Mouse (Mus musculus) embryonic facial prominence, embryonic 13.5 days (tissue): Measurements from ENCODE around the gene 4930402H24Rik. TPM values are rescaled to one million over a fixed set of nuclear protein-coding genes. Genes with fewer than 3 reads are reported as not detected.

Source experiments
- ATAC-seq: fragments of 200-750 bp; cut with Nextera tagmentation; 2 replicates; pipeline ENCODE4 v1.8.0; 2017; ENCODE audit warnings: low read depth; ENCODE audit not compliant: insufficient number of reproducible peaks, insufficient read depth, low FRiP score, low TSS enrichment
- H3K27ac ChIP-seq: fragments of 300-500 bp; sonication (generic); 2 replicates; pipeline ENCODE4 v1.5.1; 2015; ENCODE audit warnings: moderate library complexity, mild to moderate bottlenecking, inconsistent platforms
- H3K27me3 ChIP-seq: fragments of 300-500 bp; sonication (generic); 2 replicates; pipeline ENCODE4 v1.6.1; 2015; ENCODE audit warnings: mild to moderate bottlenecking, inconsistent platforms
- H3K36me3 ChIP-seq: fragments of 300-500 bp; sonication (generic); 2 replicates; pipeline ENCODE4 v1.6.1; 2015; ENCODE audit warnings: mild to moderate bottlenecking, inconsistent platforms
- H3K4me1 ChIP-seq: fragments of 300-500 bp; sonication (generic); 2 replicates; pipeline ENCODE4 v1.6.1; 2015; ENCODE audit warnings: inconsistent platforms
- H3K4me2 ChIP-seq: fragments of 300-500 bp; sonication (generic); 2 replicates; pipeline ENCODE4 v1.6.1; 2015; ENCODE audit warnings: moderate library complexity, mild to moderate bottlenecking, inconsistent platforms
- H3K4me3 ChIP-seq: fragments of 300-500 bp; sonication (generic); 2 replicates; pipeline ENCODE4 v1.5.1; 2015; ENCODE audit warnings: mild to moderate bottlenecking, inconsistent platforms
- H3K9ac ChIP-seq: fragments of 300-500 bp; sonication (generic); 2 replicates; pipeline ENCODE4 v1.6.1; 2015; ENCODE audit warnings: mild to moderate bottlenecking, inconsistent platforms
- H3K9me3 ChIP-seq: fragments of 300-500 bp; sonication (generic); 2 replicates; pipeline ENCODE4 v1.6.1; 2016; ENCODE audit warnings: inconsistent platforms
- WGBS: fragments of 180-500 bp; shearing (Covaris S2); methylation state at CpG from one replicate; pipeline ENCODE4 v1.1.7; 2015; ENCODE audit warnings: mixed read lengths; 5-methylcytosine and 5-hydroxymethylcytosine counted together
- polyA plus RNA-seq: library from polyadenylated mRNA; unstranded; fragments of >200 nt; fragmentation: Nextera tagmentation; extraction: Ambion mirVana; gene quantifications from 2 replicates; pipeline ENCODE4 v1.2.1, GENCODE M21; 2015

Gene 4930402H24Rik
- polyA plus RNA-seq, 1 experiment from 2014 or later: 43.2 TPM

DNA sequence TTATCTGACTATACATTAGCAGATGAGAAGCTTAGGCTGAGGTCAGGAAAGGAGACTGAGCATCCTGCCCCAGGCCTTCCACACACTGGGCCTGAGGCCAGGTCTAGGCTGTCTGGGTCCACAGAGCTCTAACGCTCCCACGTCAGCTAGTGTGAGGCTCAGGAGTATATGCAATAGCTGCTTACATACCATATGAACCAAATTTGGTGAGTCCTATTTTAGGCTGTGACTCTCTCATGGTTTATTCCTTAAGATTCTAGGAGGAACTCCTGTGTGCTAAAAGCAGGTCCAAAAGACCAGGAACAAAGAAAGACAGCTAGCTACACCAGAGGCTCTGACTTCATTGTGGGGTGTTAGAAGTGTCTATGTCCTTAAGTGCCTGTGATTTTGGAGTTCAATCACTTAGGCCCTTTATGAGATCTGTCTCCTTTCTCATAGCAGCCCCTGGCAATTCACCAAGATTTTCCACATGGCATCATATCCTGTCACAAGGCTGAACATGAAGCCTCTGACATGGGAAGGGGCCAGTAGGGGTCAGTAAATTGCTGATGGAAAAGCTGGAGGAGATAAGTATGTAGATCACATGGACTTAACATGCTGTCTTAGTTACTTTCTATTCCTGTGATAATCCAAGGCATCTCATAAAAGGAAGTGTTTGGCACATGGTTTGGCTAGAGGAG is 177.2 kb downstream of the 4930402H24Rik start:
- H3K36me3 ChIP-seq: peaks cover 92% of the 10 kb centered on the region
- no peak overlapping the region for H3K9ac ChIP-seq
- no peaks in the 10 kb centered on the region for H3K4me1 ChIP-seq
- no peak overlapping the region for H3K27ac ChIP-seq
- no peak overlapping the region for H3K4me2 ChIP-seq
- no peak for ATAC-seq
- H3K4me3 ChIP-seq: no peak overlapping the region
- 94% methylated on average over 2 of the region's 2 CpGs for WGBS
- H3K9me3 ChIP-seq: no peaks in the 10 kb centered on the region
- H3K27me3 ChIP-seq: no peaks in the 10 kb centered on the region

DNA sequence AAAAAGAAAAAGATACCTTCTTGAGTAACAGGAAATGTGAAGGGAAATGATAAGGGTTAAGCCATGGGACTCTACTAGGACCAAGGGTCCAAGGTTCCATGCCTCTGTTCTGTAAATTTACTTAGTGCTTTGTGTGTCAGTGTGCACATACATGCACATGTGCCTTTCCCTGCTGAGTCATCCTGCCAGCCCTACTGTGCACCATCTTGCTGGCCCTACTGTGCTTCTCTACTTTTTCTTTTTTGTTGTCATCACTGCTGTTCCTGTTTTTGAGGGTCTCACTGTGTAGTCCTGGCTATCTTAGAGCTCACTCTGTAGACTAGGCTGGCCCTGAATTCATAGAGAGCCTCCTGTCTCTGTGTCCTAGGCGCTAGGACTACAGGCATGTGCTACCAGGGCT is 178.5 kb downstream of the 4930402H24Rik start:
- H3K9me3 ChIP-seq: no peaks in the 10 kb centered on the region
- ATAC-seq: no peak
- no peaks in the 10 kb centered on the region for H3K27me3 ChIP-seq
- WGBS: 83% methylated on average over 1 of the region's 1 CpGs
- H3K4me2 ChIP-seq: no peak overlapping the region
- no peak overlapping the region for H3K9ac ChIP-seq
- no peak overlapping the region for H3K4me3 ChIP-seq
- peaks cover 98% of the 10 kb centered on the region for H3K36me3 ChIP-seq
- no peaks in the 10 kb centered on the region for H3K4me1 ChIP-seq
- H3K27ac ChIP-seq: no peak overlapping the region

DNA sequence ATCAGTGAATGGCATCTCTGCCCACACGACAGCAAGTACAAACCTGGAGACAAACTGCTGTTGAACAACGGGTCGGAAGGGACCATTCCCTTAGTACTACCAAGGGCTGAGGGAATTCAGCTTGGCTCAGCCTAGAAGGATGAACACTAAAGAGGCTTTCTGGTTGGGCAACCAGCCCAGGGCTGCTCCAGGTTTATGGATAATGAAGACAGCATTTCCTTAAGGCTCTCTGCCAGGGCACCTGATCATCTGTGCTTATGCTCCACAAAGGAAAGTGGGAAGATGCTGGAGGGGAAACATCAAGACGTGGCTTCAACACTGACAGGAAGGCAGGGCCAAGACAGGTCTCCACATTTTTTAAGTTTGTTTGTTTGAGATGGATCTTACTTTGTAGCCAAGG is 181.8 kb downstream of the 4930402H24Rik start:
- H3K4me1 ChIP-seq: no peaks in the 10 kb centered on the region
- H3K9me3 ChIP-seq: no peaks in the 10 kb centered on the region
- no peak overlapping the region for H3K4me3 ChIP-seq
- no peak for ATAC-seq
- H3K27me3 ChIP-seq: no peaks in the 10 kb centered on the region
- no peak overlapping the region for H3K9ac ChIP-seq
- peaks cover 92% of the 10 kb centered on the region for H3K36me3 ChIP-seq
- H3K27ac ChIP-seq: no peak overlapping the region
- 80% methylated on average over 4 of the region's 4 CpGs for WGBS
- H3K4me2 ChIP-seq: no peak overlapping the region

DNA sequence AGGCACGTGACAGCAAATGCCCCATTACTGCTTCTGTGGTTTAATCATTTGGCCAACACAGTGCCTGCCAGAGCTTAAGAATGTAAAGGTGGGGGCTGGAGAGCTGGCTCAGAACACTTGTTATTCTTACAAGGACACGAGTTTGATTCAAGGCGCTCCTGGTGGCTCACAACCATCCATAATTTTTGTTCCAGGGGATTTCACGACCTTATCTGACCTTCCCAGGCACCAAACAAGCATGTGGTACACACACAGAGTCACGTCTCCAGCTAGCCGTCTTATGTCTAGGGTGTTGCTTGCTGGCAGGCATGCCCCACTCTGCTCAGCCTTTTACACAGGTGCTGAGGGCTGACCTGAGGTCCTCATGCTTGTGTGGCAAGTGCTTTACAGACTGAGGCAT is 188.3 kb downstream of the 4930402H24Rik start:
- H3K4me1 ChIP-seq: no peaks in the 10 kb centered on the region
- H3K4me2 ChIP-seq: no peak overlapping the region
- H3K27ac ChIP-seq: no peak overlapping the region
- H3K36me3 ChIP-seq: peaks cover 76% of the 10 kb centered on the region
- no peak overlapping the region for H3K4me3 ChIP-seq
- 69% methylated on average over 6 of the region's 6 CpGs for WGBS
- no peaks in the 10 kb centered on the region for H3K27me3 ChIP-seq
- no peaks in the 10 kb centered on the region for H3K9me3 ChIP-seq
- no peak overlapping the region for H3K9ac ChIP-seq
- no peak for ATAC-seq

DNA sequence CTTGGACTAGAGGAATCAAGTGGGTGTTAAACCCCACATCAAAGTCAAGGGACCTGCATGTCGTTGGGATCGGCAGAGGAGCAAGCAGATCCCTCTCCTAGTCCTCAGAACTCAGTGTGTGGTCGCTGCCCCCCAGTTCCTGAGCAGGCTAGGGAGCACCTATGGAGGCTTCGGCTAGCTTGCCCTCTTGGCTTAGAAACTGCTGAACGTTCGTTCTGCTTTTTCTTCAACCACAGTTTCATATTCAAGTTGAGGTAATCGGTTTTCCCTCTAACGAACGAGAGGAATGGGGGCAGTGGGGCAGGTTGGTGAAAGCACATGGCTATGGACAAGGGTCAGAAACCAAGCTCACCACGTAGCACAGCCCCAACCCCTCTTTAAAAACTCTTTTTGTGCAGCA is 199.1 kb downstream of the 4930402H24Rik start:
- Histone ChIP-seq H3K4me3 (no peak overlapping the region), H3K27me3 (no peaks in the 10 kb centered on the region), H3K9ac (no peak overlapping the region), H3K27ac (no peak overlapping the region), H3K9me3 (no peaks in the 10 kb centered on the region), H3K4me2 (no peak overlapping the region), H3K4me1 (peaks cover 8% of the 10 kb centered on the region), H3K36me3 (peaks cover 47% of the 10 kb centered on the region)
- 65% methylated on average over 10 of the region's 10 CpGs for WGBS
- ATAC-seq: no peak

DNA sequence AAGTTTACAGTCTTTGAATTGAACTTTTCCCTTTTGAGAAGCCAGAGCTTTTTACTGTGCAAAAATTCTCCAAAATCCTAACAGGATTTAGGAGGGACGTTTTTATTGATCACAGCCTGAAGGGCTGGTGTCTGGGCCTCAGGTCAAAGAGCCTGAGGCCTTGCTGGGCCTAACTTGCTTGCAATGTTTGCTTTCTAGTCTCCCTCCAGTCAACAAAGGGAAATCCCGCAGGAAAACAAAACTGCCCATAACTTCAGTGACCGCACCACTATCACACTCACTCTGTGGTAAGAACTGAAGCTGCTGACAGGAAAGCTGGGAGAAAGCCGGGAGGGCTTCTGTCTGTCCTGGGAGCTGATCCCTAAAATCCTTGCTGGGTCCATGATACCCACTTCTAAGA is 199.6 kb downstream of the 4930402H24Rik start:
- no peaks in the 10 kb centered on the region for H3K9me3 ChIP-seq
- H3K36me3 ChIP-seq: peaks cover 42% of the 10 kb centered on the region
- H3K4me3 ChIP-seq: no peak overlapping the region
- no peak overlapping the region for H3K4me2 ChIP-seq
- peaks cover 12% of the 10 kb centered on the region for H3K4me1 ChIP-seq
- no peak overlapping the region for H3K27ac ChIP-seq
- no peak for ATAC-seq
- H3K9ac ChIP-seq: no peak overlapping the region
- no peaks in the 10 kb centered on the region for H3K27me3 ChIP-seq
- WGBS: 74% methylated on average over 4 of the region's 4 CpGs

DNA sequence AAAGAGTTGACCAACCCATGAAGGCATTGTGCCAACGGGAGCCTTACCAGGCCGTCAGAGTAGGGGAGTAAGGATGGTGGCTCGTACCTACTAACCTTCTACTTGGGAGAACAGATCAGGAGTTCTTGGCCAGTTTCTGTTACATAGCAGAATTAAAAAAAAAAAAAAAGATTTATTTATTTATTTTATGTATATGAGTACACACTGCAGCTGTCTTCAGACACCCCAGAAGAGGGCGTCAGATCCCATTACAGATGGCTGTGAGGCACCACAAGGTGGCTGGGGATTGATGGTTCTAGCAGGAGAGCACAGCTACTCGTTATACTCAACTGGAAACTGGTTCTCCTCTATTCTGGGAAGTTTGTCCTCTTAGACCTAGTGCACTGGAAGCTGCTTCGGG is 201.0 kb downstream of the 4930402H24Rik start:
- H3K9me3 ChIP-seq: no peaks in the 10 kb centered on the region
- no peak overlapping the region for H3K4me2 ChIP-seq
- no peak for ATAC-seq
- no peaks in the 10 kb centered on the region for H3K27me3 ChIP-seq
- no peak overlapping the region for H3K4me3 ChIP-seq
- H3K9ac ChIP-seq: no peak overlapping the region
- H3K27ac ChIP-seq: no peak overlapping the region
- H3K4me1 ChIP-seq: peaks cover 12% of the 10 kb centered on the region
- WGBS: 70% methylated on average over 6 of the region's 6 CpGs
- peaks cover 28% of the 10 kb centered on the region for H3K36me3 ChIP-seq

DNA sequence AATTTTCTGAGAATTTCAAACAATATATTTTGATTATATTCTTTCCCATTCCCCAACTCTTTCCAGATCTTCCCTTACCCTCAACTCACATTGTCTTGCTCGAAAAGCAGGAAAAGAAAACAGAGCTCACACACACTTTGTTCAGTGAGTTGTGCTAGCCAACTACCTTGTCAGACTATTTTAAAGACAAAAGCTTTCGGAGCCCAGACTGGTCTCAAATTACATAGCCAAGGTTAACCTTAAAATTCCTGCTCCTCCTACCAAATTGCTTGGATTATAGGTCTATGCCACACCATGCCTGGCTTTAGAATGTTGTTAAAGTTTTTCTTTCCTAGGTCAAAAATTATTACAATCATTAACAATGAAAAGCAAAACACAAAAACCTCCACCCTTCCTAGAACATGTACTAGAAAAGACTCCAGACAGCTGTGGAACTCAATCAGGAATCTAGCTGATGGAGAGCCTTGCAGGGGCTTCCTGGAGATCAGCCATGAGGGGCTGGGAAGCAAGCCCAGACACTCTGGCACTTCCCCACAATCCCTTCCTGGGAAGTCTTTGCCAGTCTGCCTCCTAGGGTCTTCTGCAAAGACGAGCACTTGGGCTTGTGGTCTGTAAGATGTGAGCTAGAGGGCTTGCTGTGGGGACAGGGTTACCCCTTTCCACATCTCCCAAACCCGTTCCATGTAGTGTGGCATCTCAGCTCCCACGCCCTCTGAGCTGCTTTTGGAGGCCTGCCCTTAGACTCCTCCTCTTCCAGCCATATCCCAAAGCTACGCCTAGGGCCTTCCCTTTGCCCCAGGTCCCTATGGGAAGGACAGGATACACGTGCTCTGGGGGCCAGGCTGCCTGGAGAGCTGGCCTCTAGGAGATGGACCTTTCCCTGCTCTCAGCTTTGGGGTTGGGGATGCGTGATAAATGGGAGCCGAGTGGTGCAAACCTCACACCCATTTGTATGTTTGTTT is 201.9 kb downstream of the 4930402H24Rik start:
- Histone ChIP-seq H3K4me2 (no peak overlapping the region), H3K4me1 (peaks cover 12% of the 10 kb centered on the region), H3K27ac (peak overlapping the region; percentile 69), H3K27me3 (peaks cover 6% of the 10 kb centered on the region; the same call in 1 of the 2 replicates), H3K36me3 (peaks cover 20% of the 10 kb centered on the region), H3K9ac (no peak overlapping the region), H3K4me3 (no peak overlapping the region), H3K9me3 (no peaks in the 10 kb centered on the region)
- ATAC-seq: 0 out of 2 replicates have a peak, but pooled peaks have one; percentile 20
- WGBS: 53% methylated on average over 9 of the region's 9 CpGs

DNA sequence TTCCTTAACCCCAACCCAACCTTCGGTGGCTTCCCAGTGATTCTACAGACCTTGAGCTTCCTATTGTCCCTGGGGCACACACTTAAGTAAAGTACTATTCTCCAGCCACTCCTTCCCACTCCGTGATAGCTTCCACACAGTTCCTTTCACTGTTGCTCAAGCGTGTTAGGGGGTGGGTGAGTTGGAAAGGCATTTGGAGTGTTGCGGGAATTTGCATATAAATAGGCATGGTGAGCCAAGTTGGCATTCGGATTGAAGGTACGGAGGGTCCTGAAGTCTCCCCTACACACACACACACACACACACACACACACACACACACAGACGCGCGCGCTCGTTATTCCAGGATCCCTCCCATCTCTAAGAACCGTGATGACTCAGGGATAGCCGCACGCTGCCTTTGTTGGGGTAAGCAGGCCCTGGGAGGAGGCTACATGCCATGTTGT is 208.4 kb downstream of the 4930402H24Rik start:
- H3K9me3 ChIP-seq: no peaks in the 10 kb centered on the region
- ATAC-seq: no peak
- peak overlapping the region; percentile 63 for H3K4me3 ChIP-seq
- peaks cover 13% of the 10 kb centered on the region for H3K4me1 ChIP-seq
- peak overlapping the region; percentile 75 for H3K9ac ChIP-seq
- 2% methylated on average over 14 of the region's 14 CpGs for WGBS
- H3K36me3 ChIP-seq: no peaks in the 10 kb centered on the region
- H3K27ac ChIP-seq: no peak overlapping the region
- peak overlapping the region; percentile 96 for H3K4me2 ChIP-seq
- peaks cover 48% of the 10 kb centered on the region for H3K27me3 ChIP-seq

DNA sequence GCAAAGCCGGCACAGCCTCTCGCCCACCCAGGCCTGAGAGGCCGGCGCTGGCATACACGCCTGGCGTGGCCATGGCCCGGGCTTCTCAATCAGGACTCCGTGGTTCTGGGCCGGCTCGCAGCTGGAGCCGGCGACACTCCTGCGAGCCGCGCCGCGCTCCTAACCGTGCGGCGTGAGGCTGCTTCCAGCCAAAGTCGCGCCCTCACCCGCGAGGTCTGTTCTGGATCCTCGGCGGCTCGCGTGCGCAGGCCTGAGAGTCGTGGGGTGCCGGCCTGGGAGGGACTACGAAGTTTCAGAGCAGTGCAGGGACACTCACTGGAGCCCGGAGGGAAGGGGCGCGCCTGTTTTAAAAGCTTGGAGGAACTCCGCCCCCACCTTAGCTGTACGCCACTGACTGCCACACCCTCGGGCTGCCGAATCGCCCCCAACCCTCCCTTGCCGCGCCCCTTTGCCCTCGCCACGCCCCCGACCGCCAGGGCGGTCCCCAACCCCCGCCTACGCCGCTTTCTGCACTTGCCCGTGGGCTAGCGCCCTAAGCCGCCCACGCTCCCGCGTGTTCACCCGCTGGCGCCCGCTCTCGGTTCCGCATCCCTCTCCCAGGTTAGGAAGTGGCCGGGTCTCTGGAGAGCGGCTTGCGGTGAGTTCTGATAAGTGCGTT is 208.9 kb downstream of the 4930402H24Rik start, which contains the start of gene Slc4a11:
Gene Slc4a11 (minus strand): TSS at position 367 of the 658 bp plus-strand sequence.
- WGBS: under 1% methylated on average over 65 of the region's 65 CpGs
- Histone ChIP-seq H3K27ac (no peak within 1 kb of the TSS), H3K9ac (peak within 1 kb of the TSS; percentile 75), H3K4me2 (peak within 1 kb of the TSS; percentile 96), H3K4me1 (peaks cover 13% of the 10 kb centered on the region), H3K36me3 (no peaks in the 10 kb centered on the region), H3K9me3 (no peaks in the 10 kb centered on the region), H3K4me3 (peak within 1 kb of the TSS; percentile 63), H3K27me3 (peaks cover 48% of the 10 kb centered on the region)
- peak; percentile 79 for ATAC-seq

DNA sequence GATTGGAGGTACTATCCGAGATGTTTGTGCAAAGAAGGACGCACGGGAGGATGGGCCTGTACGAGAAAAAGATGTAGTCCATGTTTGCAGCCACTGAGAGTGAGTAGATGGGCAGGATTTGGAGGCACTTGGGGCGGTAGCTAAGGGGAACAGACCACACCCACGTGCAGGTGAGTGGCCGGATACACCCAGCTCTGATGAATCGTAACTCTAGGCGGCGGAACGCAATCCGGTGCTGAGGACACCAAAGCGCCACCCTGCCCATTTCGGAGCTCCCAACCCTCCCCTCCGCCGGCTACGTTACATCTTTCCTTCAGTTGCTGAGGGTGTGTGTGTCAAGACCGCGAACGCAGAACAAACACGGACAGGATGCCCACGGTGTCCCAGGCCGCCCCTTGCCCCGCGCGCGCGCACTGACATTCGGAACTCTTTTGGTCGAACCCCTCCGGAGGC is 209.5 kb downstream of the 4930402H24Rik start:
- ATAC-seq: peak; percentile 32; the same call in 1 of the 2 replicates
- peaks cover 48% of the 10 kb centered on the region for H3K27me3 ChIP-seq
- H3K36me3 ChIP-seq: no peaks in the 10 kb centered on the region

More for the DNA sequence above, 209.5 kb downstream of the 4930402H24Rik start:
- no peaks in the 10 kb centered on the region for H3K9me3 ChIP-seq
- no peak overlapping the region for H3K27ac ChIP-seq
- WGBS: 1% methylated on average over 31 of the region's 31 CpGs
- peak overlapping the region; percentile 63 for H3K4me3 ChIP-seq
- H3K4me1 ChIP-seq: peaks cover 10% of the 10 kb centered on the region
- peak overlapping the region; percentile 75 for H3K9ac ChIP-seq
- H3K4me2 ChIP-seq: peak overlapping the region; percentile 96
